Mouse (Mus musculus) cerebellum, adult 2 months (tissue): ENCODE results near the gene Nr2e1. TPM values are rescaled to one million over a fixed set of nuclear protein-coding genes. Genes with fewer than 3 reads are reported as not detected.

ENCODE experiments used
- DNase-seq, 2 experiments: peaks; one replicate each; pipeline ENCODE4 v3.0.0; 2021
- H3K27ac ChIP-seq: fragments of 200-500 bp; 2 replicates; pipeline ENCODE4 v1.5.1; 2012; ENCODE audit warnings: low read length, control low read depth, inconsistent platforms; ENCODE audit not compliant: insufficient read depth
- H3K27me3 ChIP-seq: fragments of 200-500 bp; 2 replicates; pipeline ENCODE4 v1.6.1; 2012; ENCODE audit warnings: inconsistent platforms, mild to moderate bottlenecking, low read length, moderate library complexity; ENCODE audit not compliant: control insufficient read depth, insufficient read depth
- H3K4me1 ChIP-seq: fragments of 200-500 bp; 2 replicates; pipeline ENCODE4 v1.6.1; 2011; ENCODE audit warnings: low read length; ENCODE audit not compliant: control insufficient read depth, insufficient read depth
- H3K4me3 ChIP-seq: fragments of 200-500 bp; replicated peaks from 2 replicates; pipeline ENCODE3; 2011; ENCODE audit warnings: mild to moderate bottlenecking, low read depth, low read length, control low read depth; ENCODE audit not compliant: insufficient read depth
- CTCF ChIP-seq: fragments of 200-500 bp; IDR thresholded peaks from 2 replicates; pipeline ENCODE4 v1.5.1; 2011; ENCODE audit warnings: low read depth, mild to moderate bottlenecking, control low read depth, low read length, moderate library complexity, borderline replicate concordance; ENCODE audit not compliant: insufficient read depth
- POLR2A ChIP-seq: fragments of 200-500 bp; IDR thresholded peaks from 2 replicates; pipeline ENCODE4 v1.6.1; 2011; ENCODE audit warnings: low read length, control low read depth, borderline replicate concordance; ENCODE audit not compliant: insufficient read depth
- WGBS: fragments of 180-500 bp; shearing (Covaris S2); methylation state at CpG from one replicate; pipeline ENCODE4 v1.1.7; 2018; 5-methylcytosine and 5-hydroxymethylcytosine counted together
- polyA plus RNA-seq: library from polyadenylated mRNA; depleted of rRNA; stranded (reverse); fragments of >200 nt; gene quantifications from 2 replicates; pipeline ENCODE4 v1.2.3, GENCODE M21; 2012

The Nr2e1 gene
- polyA plus RNA-seq, 1 experiment = 0.20 TPM

- under 1% methylated on average over 41 of the region's 41 CpGs for WGBS
- Histone ChIP-seq H3K4me1 (no peaks in the 10 kb centered on the region; the same call in 1 of the 2 replicates), H3K27ac (no peak overlapping the region), H3K27me3 (peaks cover 26% of the 10 kb centered on the region), H3K4me3 (no peak overlapping the region)
- TF ChIP-seq CTCF (no peak), POLR2A (no peak)
- no peak for DNase-seq
Measured at GRCm38 (mm10) chr10:42579475-42580130, 3.8 kb downstream of the Nr2e1 start.

DNA sequence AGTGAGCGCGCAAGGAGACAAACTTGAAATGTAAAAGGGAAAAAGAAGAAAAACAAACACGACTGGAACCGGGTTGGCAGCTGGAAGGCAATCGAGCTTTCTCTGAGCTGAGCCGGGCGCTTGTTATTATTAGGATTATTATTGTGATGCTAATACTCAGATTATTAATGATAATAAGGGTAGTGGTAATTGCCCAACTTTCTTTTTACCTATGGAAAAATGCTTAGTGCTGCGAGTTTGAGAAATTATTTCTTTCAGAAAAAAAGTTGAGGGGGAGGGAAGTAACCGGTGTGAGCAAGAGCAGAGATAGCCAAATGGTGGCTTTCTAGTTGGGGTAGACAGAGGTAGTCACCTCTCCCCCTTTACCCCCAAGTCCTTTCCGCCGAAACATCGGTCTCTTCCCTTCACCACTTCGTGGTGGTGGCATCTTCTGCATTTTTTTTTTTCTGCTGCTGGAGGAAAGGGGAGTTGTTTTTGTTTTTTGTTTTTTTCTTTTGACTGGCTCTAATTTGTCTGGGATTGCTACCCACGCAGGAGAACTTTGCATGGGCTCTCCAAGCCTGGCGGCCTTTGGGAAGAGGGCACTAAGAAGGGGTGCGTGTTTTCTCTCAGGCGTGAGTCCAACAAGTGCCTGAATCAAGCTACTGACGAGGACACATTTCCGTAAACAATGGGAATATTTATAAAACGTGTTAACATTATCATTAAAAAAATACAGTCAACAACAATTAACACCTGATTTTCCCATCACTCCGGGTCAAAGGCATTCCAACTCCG is 4.5 kb downstream of the Nr2e1 start:
- 3% methylated on average over 22 of the region's 22 CpGs for WGBS
- no peak overlapping the region for H3K27ac ChIP-seq
- peaks cover 25% of the 10 kb centered on the region for H3K27me3 ChIP-seq
- DNase-seq = no peak
- H3K4me3 ChIP-seq = no peak overlapping the region
- no peak for TF ChIP-seq POLR2A
- TF ChIP-seq CTCF = no peak
- H3K4me1 ChIP-seq = no peaks in the 10 kb centered on the region

- Histone ChIP-seq H3K4me3 (no peak overlapping the region), H3K4me1 (no peaks in the 10 kb centered on the region), H3K27ac (no peak overlapping the region), H3K27me3 (peaks cover 20% of the 10 kb centered on the region)
- DNase-seq = no peak
- 5% methylated on average over 15 of the region's 15 CpGs for WGBS
- TF ChIP-seq CTCF (no peak), POLR2A (no peak)
Measured at GRCm38 (mm10) chr10:42578281-42578675, 5.2 kb downstream of the Nr2e1 start.

DNA sequence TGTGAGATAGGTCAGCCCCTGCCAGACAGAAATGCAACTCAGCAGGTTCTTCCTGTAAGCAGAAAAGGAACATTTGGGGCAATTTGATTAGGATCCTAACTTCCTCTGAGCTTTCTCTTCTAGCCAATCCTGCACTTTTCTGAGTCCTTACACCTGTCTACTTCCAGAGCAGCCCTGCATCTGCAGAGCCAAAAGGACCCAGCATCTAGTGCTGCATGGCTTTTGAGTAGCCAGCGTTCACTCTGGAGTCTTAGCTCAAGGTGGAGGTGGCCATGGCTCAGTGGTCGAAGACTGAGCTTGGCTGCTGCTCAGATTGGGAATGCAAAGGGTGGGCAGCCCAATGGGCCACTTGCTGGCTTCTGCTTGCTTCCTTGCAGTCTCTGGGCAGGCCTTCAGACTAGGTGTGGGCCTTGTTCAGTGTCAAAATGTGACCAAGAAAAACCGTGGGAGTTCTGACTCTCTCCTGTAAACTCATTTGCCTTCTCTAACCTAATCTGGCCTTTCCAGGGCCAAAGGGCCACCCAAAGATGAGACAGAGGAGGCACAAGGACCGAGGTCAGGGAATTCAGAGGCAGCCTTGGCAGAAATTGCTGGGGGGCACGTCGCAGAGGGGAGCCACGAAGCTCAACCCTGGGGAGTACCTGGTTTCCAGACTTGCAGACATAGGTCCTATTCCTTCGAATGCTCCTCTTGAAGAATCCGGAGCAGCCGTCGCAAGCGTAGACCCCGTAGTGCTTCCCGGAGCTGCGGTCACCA is 5.7 kb downstream of the Nr2e1 start:
- TF ChIP-seq POLR2A (no peak), CTCF (no peak)
- DNase-seq = no peak
- peaks cover 17% of the 10 kb centered on the region for H3K27me3 ChIP-seq
- no peak overlapping the region for H3K4me3 ChIP-seq
- WGBS = 5% methylated on average over 15 of the region's 15 CpGs
- no peaks in the 10 kb centered on the region for H3K4me1 ChIP-seq
- no peak overlapping the region for H3K27ac ChIP-seq

GRCm38 (mm10) chr10:42574639-42575038 is 8.8 kb downstream of the Nr2e1 start:
- H3K4me1 ChIP-seq = no peaks in the 10 kb centered on the region
- H3K4me3 ChIP-seq = no peak overlapping the region
- peaks cover 5% of the 10 kb centered on the region; the same call in 1 of the 2 replicates for H3K27me3 ChIP-seq
- DNase-seq = no peak
- H3K27ac ChIP-seq = no peak overlapping the region
- TF ChIP-seq CTCF (no peak), POLR2A (no peak)
- 4% methylated on average over 10 of the region's 10 CpGs for WGBS

- no peak for DNase-seq
- 1% methylated on average over 15 of the region's 15 CpGs for WGBS
- Histone ChIP-seq H3K27ac (no peak overlapping the region), H3K4me1 (no peaks in the 10 kb centered on the region), H3K27me3 (peaks cover 3% of the 10 kb centered on the region; the same call in 1 of the 2 replicates), H3K4me3 (no peak overlapping the region)
- TF ChIP-seq CTCF = no peak
- TF ChIP-seq POLR2A = no peak
Measured at GRCm38 (mm10) chr10:42572971-42573370, 10.5 kb downstream of the Nr2e1 start.

- no peak overlapping the region for H3K27ac ChIP-seq
- DNase-seq = no peak
- H3K4me1 ChIP-seq = no peaks in the 10 kb centered on the region
- TF ChIP-seq CTCF (no peak), POLR2A (no peak)
- under 1% methylated on average over 20 of the region's 20 CpGs for WGBS
- no peak overlapping the region for H3K4me3 ChIP-seq
- peaks cover 3% of the 10 kb centered on the region; the same call in 1 of the 2 replicates for H3K27me3 ChIP-seq
Measured at GRCm38 (mm10) chr10:42572567-42572966, 10.9 kb downstream of the Nr2e1 start.

- H3K27me3 ChIP-seq = peaks cover 1% of the 10 kb centered on the region; the same call in 1 of the 2 replicates
- TF ChIP-seq CTCF (no peak), POLR2A (no peak)
- H3K4me1 ChIP-seq = no peaks in the 10 kb centered on the region
- no peak for DNase-seq
- 5% methylated on average over 12 of the region's 12 CpGs for WGBS
- H3K4me3 ChIP-seq = no peak overlapping the region
- no peak overlapping the region for H3K27ac ChIP-seq
Measured at GRCm38 (mm10) chr10:42562272-42562671, 21.2 kb downstream of the Nr2e1 start.
